Comparison of ENCODE assay signal across 17 mouse cellular contexts in the genomic region with DNA sequence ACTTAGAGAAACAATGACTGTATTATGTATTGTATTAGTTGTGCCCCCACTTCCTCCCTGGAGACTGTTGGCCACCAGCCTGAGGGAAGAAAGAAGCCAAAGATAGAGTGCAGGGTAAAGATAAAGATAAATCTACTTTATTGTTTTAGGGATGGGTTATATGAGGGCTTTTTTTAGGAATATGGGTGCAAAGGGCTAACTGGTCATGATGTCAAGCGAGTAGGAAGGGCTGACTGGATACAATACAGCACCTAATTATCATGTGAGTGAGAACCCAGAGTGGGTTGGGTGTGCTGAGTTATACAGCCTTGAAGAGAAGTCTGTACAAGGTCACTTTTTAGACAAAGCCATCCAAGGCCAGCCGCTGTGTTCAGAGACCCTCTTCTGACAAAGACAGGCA.
"Had no signal": no experiment of that assay in that cellular context is flagged by ENCODE, and none has a peak within 500 bp of the region (broad histone marks: within the 10 kb centered on the region; RNA-seq: fewer than 3 reads in every experiment).

No protein-coding gene starts in this region.

- DNase-seq: liver, postnatal 0 days; lung, adult 2 months; lung, postnatal 14 days; lung, postnatal 36 days; right cerebral cortex, postnatal 14 days; thymus, adult 18-20 months; thymus, postnatal 14 days; thymus, postnatal 36 days had no signal

- H3K9me3 ChIP-seq: liver, embryonic 15.5 days; lung, embryonic 15.5 days; megakaryocyte, embryonic 14.5 days; midbrain, embryonic 13.5 days; midbrain, embryonic 15.5 days; neural tube, embryonic 13.5 days; stomach, embryonic 15.5 days had no signal

- H3K36me3 ChIP-seq: liver, embryonic 15.5 days; lung, embryonic 15.5 days; midbrain, embryonic 13.5 days; midbrain, embryonic 15.5 days; neural tube, embryonic 13.5 days; stomach, embryonic 15.5 days had no signal

- H3K27ac ChIP-seq: liver, embryonic 15.5 days; lung, embryonic 15.5 days; macrophage; midbrain, embryonic 13.5 days; midbrain, embryonic 15.5 days; neural tube, embryonic 13.5 days; stomach, embryonic 15.5 days had no signal

- H3K4me2 ChIP-seq: liver, embryonic 15.5 days; lung, embryonic 15.5 days; midbrain, embryonic 11.5 days; midbrain, embryonic 13.5 days; midbrain, embryonic 15.5 days; neural tube, embryonic 13.5 days; stomach, embryonic 15.5 days had no signal

- H3K27me3 ChIP-seq: liver, embryonic 15.5 days; lung, embryonic 15.5 days; megakaryocyte, embryonic 14.5 days; midbrain, embryonic 13.5 days; midbrain, embryonic 15.5 days; neural tube, embryonic 13.5 days; stomach, embryonic 15.5 days had no signal

- H3K4me3 ChIP-seq: liver, embryonic 15.5 days; lung, embryonic 15.5 days; megakaryocyte, embryonic 14.5 days; midbrain, embryonic 13.5 days; midbrain, embryonic 15.5 days; neural tube, embryonic 13.5 days; stomach, embryonic 15.5 days had no signal

- ATAC-seq: liver, postnatal 0 days; midbrain, embryonic 13.5 days; midbrain, embryonic 15.5 days had no signal

- H3K9ac ChIP-seq: liver, embryonic 15.5 days; liver, postnatal 0 days; lung, embryonic 15.5 days; midbrain, embryonic 13.5 days; midbrain, embryonic 15.5 days; neural tube, embryonic 13.5 days; stomach, embryonic 15.5 days had no signal

- H3K4me1 ChIP-seq: liver, embryonic 15.5 days; lung, embryonic 15.5 days; megakaryocyte, embryonic 14.5 days; midbrain, embryonic 13.5 days; midbrain, embryonic 15.5 days; stomach, embryonic 15.5 days had no signal
